Mouse (Mus musculus) olfactory bulb, adult 2 months (tissue): Measurements from ENCODE around the gene Adgrg5.

Source experiments
- CTCF ChIP-seq: fragments of 200-500 bp; IDR thresholded peaks from 2 replicates; pipeline ENCODE4 v1.5.1; 2012; ENCODE audit warnings: low read depth, mild to moderate bottlenecking, low read length, moderate library complexity; ENCODE audit not compliant: insufficient read depth
- POLR2A ChIP-seq: fragments of 200-500 bp; IDR thresholded peaks from 2 replicates; pipeline ENCODE4 v1.6.1; 2012; ENCODE audit warnings: mild to moderate bottlenecking, low read depth, low read length, moderate library complexity; ENCODE audit not compliant: insufficient read depth

DNA sequence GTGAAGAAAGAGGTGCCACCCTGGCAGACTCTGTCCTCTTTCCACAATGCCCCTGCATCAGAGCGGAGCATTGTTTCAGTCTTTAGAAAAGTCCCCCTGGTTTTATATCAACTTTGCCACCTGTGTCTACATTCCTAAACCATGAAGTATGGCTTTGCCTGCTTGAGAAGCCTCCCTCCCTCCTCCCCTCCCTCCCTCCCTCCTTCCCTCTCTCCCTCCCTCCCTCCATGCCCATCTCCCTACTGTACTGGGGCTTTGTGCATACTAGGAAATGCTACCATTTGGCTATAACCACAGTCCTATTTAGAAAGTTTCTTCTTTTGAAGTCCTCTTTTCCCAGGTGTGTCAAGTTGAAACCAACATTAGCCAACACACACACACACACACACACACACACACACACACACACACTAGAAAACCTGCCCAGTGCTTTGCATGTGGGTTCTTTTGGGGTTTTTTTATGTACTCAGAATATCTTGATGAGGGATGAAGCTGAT is 32.6 kb downstream of the Adgrg5 start:
- TF ChIP-seq POLR2A (no peak), CTCF (no peak)
